Mouse (Mus musculus) midbrain, embryonic 16.5 days (tissue): ENCODE measurements around the gene Col6a1. TPM values are rescaled to one million over a fixed set of nuclear protein-coding genes. Genes with fewer than 3 reads are reported as not detected.
"Not testable (repeated sequence)": the region's sequence is repeated elsewhere in the genome, so short reads cannot be mapped to it uniquely, and the experiment has no call there.

ENCODE experiments used
- ATAC-seq: fragments of 200-750 bp; cut with Nextera tagmentation; 2 replicates; pipeline ENCODE4 v1.8.0; 2017; ENCODE audit warnings: moderate TSS enrichment
- H3K27ac ChIP-seq: fragments of 300-500 bp; sonication (generic); 2 replicates; pipeline ENCODE4 v1.5.1; 2014; ENCODE audit warnings: mild to moderate bottlenecking, low read length, mixed read lengths
- H3K27me3 ChIP-seq: fragments of 300-500 bp; sonication (generic); 2 replicates; pipeline ENCODE4 v1.6.1; 2014; ENCODE audit warnings: low read depth, low read length, mixed read lengths; ENCODE audit not compliant: control insufficient read depth, insufficient read depth
- H3K36me3 ChIP-seq: fragments of 300-500 bp; sonication (generic); 2 replicates; pipeline ENCODE4 v1.6.1; 2014; ENCODE audit warnings: mild to moderate bottlenecking, low read length, moderate library complexity, mixed read lengths; ENCODE audit not compliant: control insufficient read depth, insufficient read depth
- H3K4me1 ChIP-seq: fragments of 300-500 bp; sonication (generic); 2 replicates; pipeline ENCODE4 v1.6.1; 2014; ENCODE audit warnings: mild to moderate bottlenecking, low read length, mixed read lengths; ENCODE audit not compliant: control insufficient read depth, insufficient read depth
- H3K4me2 ChIP-seq: fragments of 300-500 bp; sonication (generic); 2 replicates; pipeline ENCODE4 v1.6.1; 2014; ENCODE audit warnings: mild to moderate bottlenecking, low read length, mixed read lengths
- H3K4me3 ChIP-seq: fragments of 300-500 bp; sonication (generic); 2 replicates; pipeline ENCODE4 v1.5.1; 2014; ENCODE audit warnings: low read depth, mild to moderate bottlenecking, low read length, moderate library complexity, mixed read lengths
- H3K9ac ChIP-seq: fragments of 300-500 bp; sonication (generic); 2 replicates; pipeline ENCODE4 v1.6.1; 2014; ENCODE audit warnings: low read depth, low read length, mixed read lengths
- H3K9me3 ChIP-seq: fragments of 300-500 bp; sonication (generic); replicated peaks from 2 replicates; pipeline ENCODE4 v1.6.1; 2014; ENCODE audit warnings: mild to moderate bottlenecking, low read length, mixed read lengths; ENCODE audit not compliant: control insufficient read depth, poor library complexity, severe bottlenecking
- WGBS: fragments of 180-500 bp; shearing (Covaris S2); extraction: QIAGEN DNeasy Blood & Tissue Kit; methylation state at CpG from one replicate; pipeline ENCODE4 v1.1.7; 2014; 5-methylcytosine and 5-hydroxymethylcytosine counted together
- polyA plus RNA-seq: library from polyadenylated mRNA; unstranded; fragments of >200 nt; fragmentation: Nextera tagmentation; extraction: Ambion mirVana; gene quantifications from 2 replicates; pipeline ENCODE4 v1.2.1, GENCODE M21; 2015

The Col6a1 gene
- polyA plus RNA-seq, 1 experiment from 2014 or later: 17.0 TPM

DNA sequence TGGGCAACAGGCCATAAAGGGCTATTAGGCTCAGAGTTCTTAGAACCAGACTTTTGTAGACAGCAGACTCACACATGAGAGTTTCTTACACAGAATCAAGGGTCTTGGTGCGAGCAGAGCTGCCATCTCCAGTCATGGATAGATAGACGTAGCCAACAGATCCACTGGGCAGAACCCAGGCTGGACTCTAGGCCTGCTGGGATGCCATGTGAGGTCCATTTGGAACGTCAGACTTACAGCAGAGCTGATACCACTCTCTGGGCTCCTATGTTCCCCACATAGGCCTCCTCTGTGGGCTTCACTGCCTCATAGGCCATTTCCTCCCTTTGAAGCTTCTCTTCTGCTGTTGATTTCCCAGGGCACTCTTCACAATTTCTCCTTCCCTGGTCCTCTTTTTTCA is 27.7 kb upstream of the Col6a1 start:
- 88% methylated on average over 3 of the region's 3 CpGs for WGBS
- Histone ChIP-seq H3K9ac (no peak overlapping the region), H3K4me3 (no peak overlapping the region), H3K4me1 (no peaks in the 10 kb centered on the region), H3K27me3 (no peaks in the 10 kb centered on the region), H3K27ac (no peak overlapping the region), H3K9me3 (peaks cover 5% of the 10 kb centered on the region), H3K4me2 (no peak overlapping the region), H3K36me3 (no peaks in the 10 kb centered on the region)
- ATAC-seq: no peak

DNA sequence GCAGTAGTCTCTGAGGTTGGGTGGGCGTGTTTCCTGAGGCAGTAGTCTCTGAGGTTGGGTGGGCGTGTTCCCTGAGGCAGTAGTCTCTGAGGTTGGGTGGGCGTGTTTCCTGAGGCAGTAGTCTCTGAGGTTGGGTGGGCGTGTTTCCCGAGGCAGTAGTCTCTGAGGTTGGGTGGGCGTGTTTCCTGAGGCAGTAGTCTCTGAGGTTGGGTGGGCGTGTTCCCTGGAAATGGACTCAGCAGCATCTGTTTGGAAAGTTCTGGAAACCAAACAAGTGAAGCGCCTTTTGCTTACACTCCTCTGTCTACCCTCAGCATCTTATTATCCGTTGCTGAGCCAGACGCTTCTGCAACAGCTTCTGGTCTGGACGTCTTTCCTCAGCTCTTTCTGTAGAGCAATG is 18.3 kb upstream of the Col6a1 start:
- H3K9me3 ChIP-seq, H3K9ac ChIP-seq, ATAC-seq, H3K36me3 ChIP-seq, H3K27me3 ChIP-seq, H3K27ac ChIP-seq, H3K4me1 ChIP-seq, H3K4me2 ChIP-seq, H3K4me3 ChIP-seq: not testable (repeated sequence)
- WGBS: 52% methylated on average over 11 of the region's 11 CpGs

- no peak overlapping the region for H3K4me2 ChIP-seq
- no peaks in the 10 kb centered on the region for H3K36me3 ChIP-seq
- no peaks in the 10 kb centered on the region for H3K27me3 ChIP-seq
- H3K9ac ChIP-seq: no peak overlapping the region
- peaks cover 10% of the 10 kb centered on the region for H3K4me1 ChIP-seq
- H3K27ac ChIP-seq: no peak overlapping the region
- ATAC-seq: no peak
- 69% methylated on average over 8 of the region's 8 CpGs for WGBS
- H3K9me3 ChIP-seq: no peaks in the 10 kb centered on the region
- no peak overlapping the region for H3K4me3 ChIP-seq
Measured at GRCm38 (mm10) chr10:76736764-76737163, 10.8 kb upstream of the Col6a1 start.

GRCm38 (mm10) chr10:76734979-76735378 is 9.0 kb upstream of the Col6a1 start:
- Histone ChIP-seq H3K4me2 (no peak overlapping the region), H3K4me3 (no peak overlapping the region), H3K9ac (no peak overlapping the region), H3K27ac (no peak overlapping the region), H3K36me3 (no peaks in the 10 kb centered on the region), H3K9me3 (no peaks in the 10 kb centered on the region), H3K27me3 (no peaks in the 10 kb centered on the region), H3K4me1 (peaks cover 10% of the 10 kb centered on the region)
- WGBS: 3% methylated on average over 4 of the region's 4 CpGs
- ATAC-seq: peak; percentile 78

GRCm38 (mm10) chr10:76733677-76734068 is 7.7 kb upstream of the Col6a1 start:
- Histone ChIP-seq H3K4me1 (peaks cover 10% of the 10 kb centered on the region), H3K27ac (no peak overlapping the region), H3K9me3 (no peaks in the 10 kb centered on the region), H3K36me3 (no peaks in the 10 kb centered on the region), H3K27me3 (no peaks in the 10 kb centered on the region), H3K9ac (peak overlapping the region; percentile 23; the same call in 1 of the 2 replicates), H3K4me2 (peak overlapping the region; percentile 23), H3K4me3 (no peak overlapping the region)
- ATAC-seq: peak; percentile 8; the same call in 1 of the 2 replicates
- 21% methylated on average over 3 of the region's 3 CpGs for WGBS

- WGBS: 15% methylated on average over 17 of the region's 17 CpGs
- H3K27ac ChIP-seq: peak overlapping the region; percentile 12
- H3K9ac ChIP-seq: peak overlapping the region; percentile 23; the same call in 1 of the 2 replicates
- peak; percentile 74 for ATAC-seq
- no peaks in the 10 kb centered on the region for H3K27me3 ChIP-seq
- H3K36me3 ChIP-seq: no peaks in the 10 kb centered on the region
- no peaks in the 10 kb centered on the region for H3K9me3 ChIP-seq
- H3K4me1 ChIP-seq: peaks cover 10% of the 10 kb centered on the region
- peak overlapping the region; percentile 23 for H3K4me2 ChIP-seq
- no peak overlapping the region for H3K4me3 ChIP-seq
Measured at GRCm38 (mm10) chr10:76732881-76733676, 7.1 kb upstream of the Col6a1 start.

- Histone ChIP-seq H3K27me3 (no peaks in the 10 kb centered on the region), H3K27ac (no peak overlapping the region), H3K4me2 (no peak overlapping the region), H3K9ac (no peak overlapping the region), H3K4me1 (peaks cover 10% of the 10 kb centered on the region), H3K4me3 (no peak overlapping the region), H3K36me3 (no peaks in the 10 kb centered on the region), H3K9me3 (no peaks in the 10 kb centered on the region)
- WGBS: 63% methylated on average over 6 of the region's 6 CpGs
- ATAC-seq: no peak
Measured at GRCm38 (mm10) chr10:76732391-76732790, 6.4 kb upstream of the Col6a1 start.

- Histone ChIP-seq H3K4me3 (no peak overlapping the region), H3K27me3 (no peaks in the 10 kb centered on the region), H3K4me1 (peaks cover 10% of the 10 kb centered on the region), H3K9me3 (no peaks in the 10 kb centered on the region), H3K9ac (no peak overlapping the region), H3K36me3 (no peaks in the 10 kb centered on the region), H3K27ac (no peak overlapping the region), H3K4me2 (no peak overlapping the region)
- ATAC-seq: no peak
- 67% methylated on average over 20 of the region's 20 CpGs for WGBS
Measured at GRCm38 (mm10) chr10:76731621-76732239, 5.8 kb upstream of the Col6a1 start.
